Mouse (Mus musculus): ENCODE results near the gene Itsn1.

- TF ChIP-seq CTCF (IDR thresholded peaks at IDR 0.05; ENCODE audit: extremely low read depth, insufficient read depth, low read length) (no peak), POLR2A (IDR thresholded peaks at IDR 0.05; ENCODE audit: extremely low read depth, insufficient read depth, low read length) (no peak)
Observed at GRCm38 (mm10) chr16:91716927-91717349, 12.1 kb upstream of the Itsn1 start.

Data from cortical plate, adult 2 months (tissue).